Mouse (Mus musculus): ENCODE data around the gene Mthfs. TPM values are rescaled to one million over a fixed set of nuclear protein-coding genes. Genes with fewer than 3 reads are reported as not detected.
"Not testable (repeated sequence)": the region's sequence is repeated elsewhere in the genome, so short reads cannot be mapped to it uniquely, and the experiment has no call there.

Mthfs gene
- polyA plus RNA-seq, 1 experiment = 8.1 TPM

GRCm38 (mm10) chr9:89211065-89211858, 786 bp downstream of the Mthfs start:
- not testable (repeated sequence) for H3K27me3 ChIP-seq (ENCODE audit: control insufficient read depth, insufficient read depth, insufficient read length); H3K79me2 ChIP-seq (ENCODE audit: control insufficient read depth, insufficient read depth); H3K4me3 ChIP-seq (ENCODE audit: insufficient read depth, poor library complexity, severe bottlenecking); H3K79me3 ChIP-seq (ENCODE audit: low read depth); H3ac ChIP-seq (ENCODE audit: control insufficient read depth, insufficient read length, low read depth); H3K36me3 ChIP-seq (ENCODE audit: control insufficient read depth, insufficient read depth)

DNA sequence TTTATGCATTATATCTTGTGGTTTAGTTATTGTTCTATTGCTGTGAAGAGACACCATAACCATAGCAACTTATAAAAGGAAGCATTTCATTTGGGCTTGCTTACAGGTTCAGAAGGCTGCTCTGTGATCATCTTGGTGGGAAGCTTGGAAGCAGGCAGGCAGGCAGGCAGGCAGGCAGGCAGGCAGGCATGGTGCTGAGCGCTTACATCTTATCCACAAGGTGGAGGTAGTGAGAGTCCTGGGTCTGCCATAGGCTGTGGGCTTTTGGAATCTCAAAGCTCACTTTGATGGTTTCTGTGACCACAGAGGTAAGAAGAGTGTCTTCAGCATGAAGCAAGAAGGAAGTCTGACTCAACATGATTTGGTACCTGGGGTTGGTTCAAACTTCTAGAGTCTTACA, 2.0 kb downstream of the Mthfs start:
- not testable (repeated sequence) for H3K4me3 ChIP-seq (ENCODE audit: insufficient read depth, poor library complexity, severe bottlenecking); H3K79me2 ChIP-seq (ENCODE audit: control insufficient read depth, insufficient read depth); H3K79me3 ChIP-seq (ENCODE audit: low read depth); H3K36me3 ChIP-seq (ENCODE audit: control insufficient read depth, insufficient read depth); H3ac ChIP-seq (ENCODE audit: control insufficient read depth, insufficient read length, low read depth); H3K27me3 ChIP-seq (ENCODE audit: control insufficient read depth, insufficient read depth, insufficient read length)

GRCm38 (mm10) chr9:89218174-89218573, 7.7 kb downstream of the Mthfs start:
- not testable (repeated sequence) for H3ac ChIP-seq (ENCODE audit: control insufficient read depth, insufficient read length, low read depth); H3K79me2 ChIP-seq (ENCODE audit: control insufficient read depth, insufficient read depth); H3K79me3 ChIP-seq (ENCODE audit: low read depth); H3K4me3 ChIP-seq (ENCODE audit: insufficient read depth, poor library complexity, severe bottlenecking); H3K27me3 ChIP-seq (ENCODE audit: control insufficient read depth, insufficient read depth, insufficient read length); H3K36me3 ChIP-seq (ENCODE audit: control insufficient read depth, insufficient read depth)

GRCm38 (mm10) chr9:89219668-89220067, 9.2 kb downstream of the Mthfs start:
- not testable (repeated sequence) for H3ac ChIP-seq (ENCODE audit: control insufficient read depth, insufficient read length, low read depth); H3K27me3 ChIP-seq (ENCODE audit: control insufficient read depth, insufficient read depth, insufficient read length); H3K4me3 ChIP-seq (ENCODE audit: insufficient read depth, poor library complexity, severe bottlenecking); H3K79me3 ChIP-seq (ENCODE audit: low read depth); H3K79me2 ChIP-seq (ENCODE audit: control insufficient read depth, insufficient read depth); H3K36me3 ChIP-seq (ENCODE audit: control insufficient read depth, insufficient read depth)

DNA sequence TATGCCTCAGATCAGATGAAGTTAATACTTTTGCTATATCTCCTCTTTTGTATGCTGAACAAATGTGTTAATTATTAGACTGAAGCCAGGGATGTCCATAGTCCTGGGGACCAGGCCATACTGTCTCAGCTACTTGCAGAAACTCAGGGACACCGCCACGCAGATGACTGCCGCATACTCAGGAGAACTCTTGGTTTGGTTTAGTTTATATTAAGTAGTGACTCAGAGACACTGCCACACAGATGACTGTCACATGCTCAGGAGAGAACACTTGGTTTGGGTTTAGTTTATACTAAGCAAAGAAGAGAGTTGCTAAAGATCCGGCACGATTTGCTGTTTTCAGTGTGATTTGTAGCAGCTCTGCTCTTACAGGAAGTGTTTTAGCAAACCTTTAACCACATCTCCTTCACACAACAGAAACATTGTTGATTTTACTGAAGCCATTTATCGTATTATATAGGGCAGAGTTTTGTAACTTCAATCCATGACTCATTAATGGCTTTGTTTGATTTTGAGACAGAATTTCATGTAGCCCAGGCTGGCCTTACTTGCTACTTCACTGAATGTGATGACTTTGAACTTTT, 10.3 kb downstream of the Mthfs start:
- not testable (repeated sequence) for H3ac ChIP-seq (ENCODE audit: control insufficient read depth, insufficient read length, low read depth); H3K79me3 ChIP-seq (ENCODE audit: low read depth); H3K27me3 ChIP-seq (ENCODE audit: control insufficient read depth, insufficient read depth, insufficient read length); H3K36me3 ChIP-seq (ENCODE audit: control insufficient read depth, insufficient read depth); H3K79me2 ChIP-seq (ENCODE audit: control insufficient read depth, insufficient read depth); H3K4me3 ChIP-seq (ENCODE audit: insufficient read depth, poor library complexity, severe bottlenecking)

DNA sequence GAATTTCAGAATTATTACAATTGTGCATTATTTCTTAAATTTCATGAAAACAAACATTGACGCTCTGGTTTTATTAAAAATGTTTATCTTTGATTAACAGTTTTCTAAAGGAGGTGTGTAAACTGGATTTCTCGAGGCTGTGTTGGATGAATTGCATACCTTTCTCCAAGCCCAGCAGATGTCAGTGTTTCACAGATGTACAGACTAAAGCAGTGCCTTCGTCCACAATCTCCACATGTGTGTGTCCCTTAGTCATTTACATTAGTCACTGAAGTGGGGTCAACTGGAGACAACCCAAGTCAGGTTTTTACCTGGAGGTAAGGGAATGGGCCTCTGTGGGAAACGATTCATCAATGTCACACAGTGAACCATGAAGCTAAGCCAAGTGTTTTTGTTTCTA, 15.6 kb downstream of the Mthfs start:
- no peak overlapping the region for H3ac ChIP-seq (ENCODE audit: control insufficient read depth, insufficient read length, low read depth)
- no peaks in the 10 kb centered on the region for H3K36me3 ChIP-seq (ENCODE audit: control insufficient read depth, insufficient read depth)
- no peak for TF ChIP-seq FOSL1 (IDR thresholded peaks at IDR 0.05; ENCODE audit: insufficient read depth, low read length, poor library complexity, severe bottlenecking)
- TF ChIP-seq USF1 (IDR thresholded peaks at IDR 0.05; ENCODE audit: low read depth) = no peak
- TF ChIP-seq CTCF (IDR thresholded peaks at IDR 0.05; ENCODE audit: control insufficient read depth, insufficient read depth, insufficient read length) = no peak
- TF ChIP-seq MAX (IDR thresholded peaks at IDR 0.05) = no peak
- no peak for TF ChIP-seq CEBPB (IDR thresholded peaks at IDR 0.05; ENCODE audit: low read depth)
- TF ChIP-seq MYOG (IDR thresholded peaks at IDR 0.05; ENCODE audit: control insufficient read depth, extremely low read depth, insufficient read length) = no peak
- no peak for TF ChIP-seq MYOD1 (IDR thresholded peaks at IDR 0.05; ENCODE audit: control insufficient read depth, insufficient read length, low read depth)
- no peaks in the 10 kb centered on the region for H3K79me2 ChIP-seq (ENCODE audit: control insufficient read depth, insufficient read depth)
- no peaks in the 10 kb centered on the region for H3K27me3 ChIP-seq (ENCODE audit: control insufficient read depth, insufficient read depth, insufficient read length)
- no peak overlapping the region for H3K4me3 ChIP-seq (ENCODE audit: insufficient read depth, poor library complexity, severe bottlenecking)
- no peaks in the 10 kb centered on the region for H3K79me3 ChIP-seq (ENCODE audit: low read depth)

- H3ac ChIP-seq (ENCODE audit: control insufficient read depth, insufficient read length, low read depth) = no peak overlapping the region
- no peaks in the 10 kb centered on the region for H3K27me3 ChIP-seq (ENCODE audit: control insufficient read depth, insufficient read depth, insufficient read length)
- H3K79me2 ChIP-seq (ENCODE audit: control insufficient read depth, insufficient read depth) = no peaks in the 10 kb centered on the region
- no peaks in the 10 kb centered on the region for H3K79me3 ChIP-seq (ENCODE audit: low read depth)
- H3K4me3 ChIP-seq (ENCODE audit: insufficient read depth, poor library complexity, severe bottlenecking) = no peak overlapping the region
- no peaks in the 10 kb centered on the region for H3K36me3 ChIP-seq (ENCODE audit: control insufficient read depth, insufficient read depth)
- TF ChIP-seq MYOD1 (IDR thresholded peaks at IDR 0.05; ENCODE audit: control insufficient read depth, insufficient read length, low read depth) = no peak
- TF ChIP-seq MAX (IDR thresholded peaks at IDR 0.05) = no peak
- no peak for TF ChIP-seq CTCF (IDR thresholded peaks at IDR 0.05; ENCODE audit: control insufficient read depth, insufficient read depth, insufficient read length)
- no peak for TF ChIP-seq FOSL1 (IDR thresholded peaks at IDR 0.05; ENCODE audit: insufficient read depth, low read length, poor library complexity, severe bottlenecking)
- no peak for TF ChIP-seq MYOG (IDR thresholded peaks at IDR 0.05; ENCODE audit: control insufficient read depth, extremely low read depth, insufficient read length)
- TF ChIP-seq USF1 (IDR thresholded peaks at IDR 0.05; ENCODE audit: low read depth) = no peak
- TF ChIP-seq CEBPB (IDR thresholded peaks at IDR 0.05; ENCODE audit: low read depth) = no peak
These were observed 17.6 kb downstream of the Mthfs start for GRCm38 (mm10) chr9:89228122-89228521.

DNA sequence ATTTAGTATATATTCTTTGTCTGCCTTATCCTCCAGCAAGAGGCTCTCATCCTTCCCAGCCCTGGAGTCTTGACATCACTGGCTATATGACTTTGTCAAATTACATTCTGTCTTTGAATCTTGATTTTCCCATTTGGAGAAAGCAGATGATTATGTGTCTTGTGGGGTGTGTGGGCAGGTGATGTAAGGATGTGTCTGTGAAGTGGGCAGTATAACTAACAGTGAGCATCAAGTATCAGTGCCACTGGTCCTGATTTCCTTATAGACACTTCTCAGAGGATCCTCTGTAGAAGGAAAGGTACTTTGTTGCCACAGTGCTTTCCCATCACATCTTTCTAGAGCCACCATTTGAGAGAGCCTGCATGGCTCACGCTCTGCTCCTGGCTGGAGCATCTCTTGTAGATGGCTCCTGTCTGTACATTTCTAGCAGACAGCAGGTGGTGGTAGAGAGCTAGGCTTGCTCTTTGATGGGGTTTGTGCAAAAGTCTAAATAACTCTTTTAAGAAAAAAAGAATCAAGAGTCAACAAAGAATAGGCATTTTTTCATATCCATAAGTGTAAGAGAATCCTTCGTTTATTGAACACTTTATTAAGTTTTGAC, 20.5 kb downstream of the Mthfs start:
- H3K4me3 ChIP-seq (ENCODE audit: insufficient read depth, poor library complexity, severe bottlenecking); H3K27me3 ChIP-seq (ENCODE audit: control insufficient read depth, insufficient read depth, insufficient read length); H3K36me3 ChIP-seq (ENCODE audit: control insufficient read depth, insufficient read depth); H3ac ChIP-seq (ENCODE audit: control insufficient read depth, insufficient read length, low read depth); H3K79me3 ChIP-seq (ENCODE audit: low read depth); H3K79me2 ChIP-seq (ENCODE audit: control insufficient read depth, insufficient read depth): not testable (repeated sequence)

DNA sequence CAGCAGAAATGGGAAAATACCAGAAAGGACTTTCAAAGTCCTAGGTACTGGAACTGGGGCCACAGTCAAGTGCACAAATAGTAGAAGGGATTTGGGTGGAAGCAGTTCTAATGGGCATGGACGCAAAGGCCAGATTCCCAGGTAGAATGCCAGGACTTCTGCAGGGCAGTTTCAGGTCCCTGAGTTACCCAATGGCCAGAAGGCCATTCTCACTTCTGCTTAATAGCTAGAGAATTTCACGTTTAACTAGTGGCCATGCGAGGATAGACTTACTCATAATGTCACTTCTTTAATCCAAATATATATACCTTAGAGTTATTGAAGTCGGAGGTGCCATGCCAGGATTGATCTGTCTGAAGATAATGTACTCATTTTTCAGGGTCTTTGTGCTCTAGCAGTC, 26.7 kb downstream of the Mthfs start:
- H3ac ChIP-seq (ENCODE audit: control insufficient read depth, insufficient read length, low read depth); H3K79me3 ChIP-seq (ENCODE audit: low read depth); H3K36me3 ChIP-seq (ENCODE audit: control insufficient read depth, insufficient read depth); H3K27me3 ChIP-seq (ENCODE audit: control insufficient read depth, insufficient read depth, insufficient read length); H3K79me2 ChIP-seq (ENCODE audit: control insufficient read depth, insufficient read depth); H3K4me3 ChIP-seq (ENCODE audit: insufficient read depth, poor library complexity, severe bottlenecking): not testable (repeated sequence)

GRCm38 (mm10) chr9:89238976-89239505, 28.6 kb downstream of the Mthfs start:
- H3K79me2 ChIP-seq (ENCODE audit: control insufficient read depth, insufficient read depth); H3K36me3 ChIP-seq (ENCODE audit: control insufficient read depth, insufficient read depth); H3ac ChIP-seq (ENCODE audit: control insufficient read depth, insufficient read length, low read depth); H3K27me3 ChIP-seq (ENCODE audit: control insufficient read depth, insufficient read depth, insufficient read length); H3K79me3 ChIP-seq (ENCODE audit: low read depth); H3K4me3 ChIP-seq (ENCODE audit: insufficient read depth, poor library complexity, severe bottlenecking): not testable (repeated sequence)
